Mouse (Mus musculus): ENCODE data around the gene Lzts3. TPM values are rescaled to one million over a fixed set of nuclear protein-coding genes. Genes with fewer than 3 reads are reported as not detected.

The Lzts3 gene
- polyA plus RNA-seq, 1 experiment from 2014 or later = 21.4 TPM

GRCm38 (mm10) chr2:130634739-130635411 lies 7.7 kb downstream of the Lzts3 start:
- Histone ChIP-seq H3K9ac (replicated peaks) (no peak overlapping the region; the same call in 1 of the 2 replicates), H3K36me3 (peaks cover 20% of the 10 kb centered on the region), H3K9me3 (replicated peaks) (no peaks in the 10 kb centered on the region), H3K4me1 (peaks cover 30% of the 10 kb centered on the region), H3K4me3 (replicated peaks) (peak overlapping the region; percentile 20; the same call in 1 of the 2 replicates), H3K4me2 (peak overlapping the region; percentile 50), H3K27ac (replicated peaks) (no peak overlapping the region), H3K27me3 (replicated peaks) (peaks cover 58% of the 10 kb centered on the region)
- ATAC-seq (ENCODE audit: low FRiP score) = no peak
- WGBS = 8% methylated on average over 38 of the region's 38 CpGs

- Histone ChIP-seq H3K36me3 (peaks cover 20% of the 10 kb centered on the region), H3K27ac (replicated peaks) (no peak overlapping the region), H3K9me3 (replicated peaks) (no peaks in the 10 kb centered on the region), H3K4me1 (peaks cover 31% of the 10 kb centered on the region), H3K9ac (replicated peaks) (no peak overlapping the region), H3K4me3 (replicated peaks) (peak overlapping the region; percentile 20; the same call in 1 of the 2 replicates), H3K27me3 (replicated peaks) (peaks cover 54% of the 10 kb centered on the region), H3K4me2 (peak overlapping the region; percentile 50)
- no peak for ATAC-seq (ENCODE audit: low FRiP score)
- 17% methylated on average over 14 of the region's 14 CpGs for WGBS
These were observed 8.4 kb downstream of the Lzts3 start for GRCm38 (mm10) chr2:130634006-130634738.

- H3K4me2 ChIP-seq = no peak overlapping the region
- peaks cover 20% of the 10 kb centered on the region for H3K36me3 ChIP-seq
- H3K9ac ChIP-seq (replicated peaks) = no peak overlapping the region
- H3K27ac ChIP-seq (replicated peaks) = no peak overlapping the region
- H3K4me1 ChIP-seq = peaks cover 37% of the 10 kb centered on the region
- H3K4me3 ChIP-seq (replicated peaks) = no peak overlapping the region
- no peak for ATAC-seq (ENCODE audit: low FRiP score)
- 51% methylated on average over 5 of the region's 5 CpGs for WGBS
- H3K27me3 ChIP-seq (replicated peaks) = peaks cover 46% of the 10 kb centered on the region
- no peaks in the 10 kb centered on the region for H3K9me3 ChIP-seq (replicated peaks)
These were observed 9.5 kb downstream of the Lzts3 start for GRCm38 (mm10) chr2:130632887-130633675.

GRCm38 (mm10) chr2:130632416-130632815 lies 10.2 kb downstream of the Lzts3 start:
- H3K9me3 ChIP-seq (replicated peaks) = no peaks in the 10 kb centered on the region
- H3K4me2 ChIP-seq = no peak overlapping the region
- peaks cover 24% of the 10 kb centered on the region for H3K36me3 ChIP-seq
- no peak for ATAC-seq (ENCODE audit: low FRiP score)
- no peak overlapping the region for H3K9ac ChIP-seq (replicated peaks)
- WGBS = 68% methylated on average over 1 of the region's 1 CpGs
- H3K4me3 ChIP-seq (replicated peaks) = no peak overlapping the region
- H3K4me1 ChIP-seq = peaks cover 36% of the 10 kb centered on the region
- H3K27ac ChIP-seq (replicated peaks) = no peak overlapping the region
- peaks cover 40% of the 10 kb centered on the region for H3K27me3 ChIP-seq (replicated peaks)

GRCm38 (mm10) chr2:130629839-130630203 lies 12.8 kb downstream of the Lzts3 start, which contains the start of the genes Fastkd5 and Ubox5:
TSS of gene Fastkd5 (minus strand) at chr2:130630027.
TSS of gene Ubox5 (minus strand) at chr2:130630038.
- peaks cover 26% of the 10 kb centered on the region for H3K36me3 ChIP-seq
- H3K9ac ChIP-seq (replicated peaks) = peak within 1 kb of the TSS; percentile 81
- WGBS = under 1% methylated on average over 25 of the region's 25 CpGs
- H3K4me3 ChIP-seq (replicated peaks) = peak within 1 kb of the TSS; percentile 80
- peaks cover 22% of the 10 kb centered on the region for H3K4me1 ChIP-seq
- ATAC-seq (ENCODE audit: low FRiP score) = peak; percentile 83
- no peaks in the 10 kb centered on the region for H3K9me3 ChIP-seq (replicated peaks)
- peak within 1 kb of the TSS; percentile 80 for H3K27ac ChIP-seq (replicated peaks)
- H3K4me2 ChIP-seq = peak within 1 kb of the TSS; percentile 91
- peaks cover 14% of the 10 kb centered on the region for H3K27me3 ChIP-seq (replicated peaks)

GRCm38 (mm10) chr2:130629080-130629838 lies 13.3 kb downstream of the Lzts3 start:
- peak overlapping the region; percentile 91 for H3K4me2 ChIP-seq
- 3% methylated on average over 37 of the region's 37 CpGs for WGBS
- no peaks in the 10 kb centered on the region for H3K9me3 ChIP-seq (replicated peaks)
- peak overlapping the region; percentile 80 for H3K27ac ChIP-seq (replicated peaks)
- peak; percentile 60 for ATAC-seq (ENCODE audit: low FRiP score)
- peaks cover 8% of the 10 kb centered on the region for H3K27me3 ChIP-seq (replicated peaks)
- H3K36me3 ChIP-seq = peaks cover 22% of the 10 kb centered on the region
- peak overlapping the region; percentile 81 for H3K9ac ChIP-seq (replicated peaks)
- peaks cover 16% of the 10 kb centered on the region for H3K4me1 ChIP-seq
- peak overlapping the region; percentile 80 for H3K4me3 ChIP-seq (replicated peaks)

- no peak overlapping the region for H3K9ac ChIP-seq (replicated peaks)
- ATAC-seq (ENCODE audit: low FRiP score) = no peak
- peak overlapping the region; percentile 91 for H3K4me2 ChIP-seq
- peak overlapping the region; percentile 80 for H3K4me3 ChIP-seq (replicated peaks)
- H3K4me1 ChIP-seq = peaks cover 14% of the 10 kb centered on the region
- no peaks in the 10 kb centered on the region for H3K27me3 ChIP-seq (replicated peaks)
- H3K36me3 ChIP-seq = peaks cover 24% of the 10 kb centered on the region
- 61% methylated on average over 3 of the region's 3 CpGs for WGBS
- no peaks in the 10 kb centered on the region for H3K9me3 ChIP-seq (replicated peaks)
- H3K27ac ChIP-seq (replicated peaks) = no peak overlapping the region
These were observed 14.2 kb downstream of the Lzts3 start for GRCm38 (mm10) chr2:130628424-130628823.

- ATAC-seq (ENCODE audit: low FRiP score) = no peak
- 95% methylated on average over 7 of the region's 7 CpGs for WGBS
- no peaks in the 10 kb centered on the region for H3K4me1 ChIP-seq
These were observed 23.6 kb downstream of the Lzts3 start for GRCm38 (mm10) chr2:130618972-130619371.

GRCm38 (mm10) chr2:130613091-130613490 lies 29.5 kb downstream of the Lzts3 start:
- no peak for ATAC-seq (ENCODE audit: low FRiP score)
- no peaks in the 10 kb centered on the region for H3K9me3 ChIP-seq (replicated peaks)
- H3K27me3 ChIP-seq (replicated peaks) = no peaks in the 10 kb centered on the region
- H3K4me2 ChIP-seq = no peak overlapping the region
- 67% methylated on average over 3 of the region's 3 CpGs for WGBS
- no peaks in the 10 kb centered on the region for H3K4me1 ChIP-seq
- no peak overlapping the region for H3K27ac ChIP-seq (replicated peaks)
- no peak overlapping the region for H3K9ac ChIP-seq (replicated peaks)
- H3K36me3 ChIP-seq = peaks cover 29% of the 10 kb centered on the region
- no peak overlapping the region for H3K4me3 ChIP-seq (replicated peaks)

More at GRCm38 (mm10) chr2:130618972-130619371, 23.6 kb downstream of the Lzts3 start:
- H3K9me3 ChIP-seq (replicated peaks) = no peaks in the 10 kb centered on the region
- H3K27me3 ChIP-seq (replicated peaks) = no peaks in the 10 kb centered on the region
- peaks cover 46% of the 10 kb centered on the region for H3K36me3 ChIP-seq
- H3K4me2 ChIP-seq = no peak overlapping the region
- H3K9ac ChIP-seq (replicated peaks) = no peak overlapping the region
- no peak overlapping the region for H3K27ac ChIP-seq (replicated peaks)
- no peak overlapping the region for H3K4me3 ChIP-seq (replicated peaks)

- WGBS = 83% methylated on average over 4 of the region's 4 CpGs
- peaks cover 53% of the 10 kb centered on the region for H3K36me3 ChIP-seq
- H3K9me3 ChIP-seq (replicated peaks) = no peaks in the 10 kb centered on the region
These were observed 40.4 kb downstream of the Lzts3 start for GRCm38 (mm10) chr2:130602195-130602594.

GRCm38 (mm10) chr2:130598399-130598798 lies 44.2 kb downstream of the Lzts3 start:
- 69% methylated on average over 3 of the region's 3 CpGs for WGBS

More at GRCm38 (mm10) chr2:130602195-130602594, 40.4 kb downstream of the Lzts3 start:
- no peak for ATAC-seq (ENCODE audit: low FRiP score)
- no peak overlapping the region for H3K9ac ChIP-seq (replicated peaks)
- H3K27me3 ChIP-seq (replicated peaks) = no peaks in the 10 kb centered on the region
- no peak overlapping the region for H3K27ac ChIP-seq (replicated peaks)
- no peaks in the 10 kb centered on the region for H3K4me1 ChIP-seq
- H3K4me2 ChIP-seq = no peak overlapping the region
- H3K4me3 ChIP-seq (replicated peaks) = no peak overlapping the region

More at GRCm38 (mm10) chr2:130598399-130598798, 44.2 kb downstream of the Lzts3 start:
- no peak for ATAC-seq (ENCODE audit: low FRiP score)
- H3K4me2 ChIP-seq = no peak overlapping the region
- no peaks in the 10 kb centered on the region for H3K27me3 ChIP-seq (replicated peaks)
- H3K4me1 ChIP-seq = no peaks in the 10 kb centered on the region
- peaks cover 64% of the 10 kb centered on the region for H3K36me3 ChIP-seq
- H3K9me3 ChIP-seq (replicated peaks) = no peaks in the 10 kb centered on the region
- no peak overlapping the region for H3K9ac ChIP-seq (replicated peaks)
- no peak overlapping the region for H3K27ac ChIP-seq (replicated peaks)
- no peak overlapping the region for H3K4me3 ChIP-seq (replicated peaks)

All from neural tube, embryonic 15.5 days (tissue).